Mouse (Mus musculus): Measurements from ENCODE around the gene Mark4.

DNA sequence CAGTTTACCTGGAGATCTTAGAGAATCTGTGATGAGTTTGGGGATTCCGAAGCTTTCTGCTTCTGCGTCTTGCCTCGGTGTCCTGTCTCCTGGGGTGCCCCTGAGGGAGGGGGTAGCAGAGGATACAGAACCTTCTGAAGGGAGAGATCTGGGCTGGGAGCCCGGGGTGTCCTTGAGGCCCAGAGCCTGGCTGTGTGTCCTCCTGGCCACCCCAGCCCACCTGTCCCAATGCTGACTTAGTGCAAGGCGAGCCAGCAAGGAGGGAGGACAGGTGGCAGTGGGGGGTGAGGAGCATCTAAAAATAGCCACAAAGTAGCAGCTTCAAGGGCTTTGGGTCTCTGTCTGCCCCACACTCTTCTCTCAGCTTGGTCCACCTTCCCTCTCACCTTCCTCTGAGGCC is 46.8 kb downstream of the Mark4 start:
- TF ChIP-seq POLR2A (IDR thresholded peaks at IDR 0.05; ENCODE audit: low read depth, low read length): no peak
- TF ChIP-seq CTCF (IDR thresholded peaks at IDR 0.05; ENCODE audit: extremely low read depth, insufficient read depth, insufficient read length, insufficient replicate concordance): no peak

Data from spleen, adult 2 months (tissue).